Mouse (Mus musculus) T-helper 1 cell (primary cell): ENCODE results near the gene Ninj2.

ENCODE experiments used
- in situ Hi-C: fragments of 300-600 bp; cut with MboI, MseI; formaldehyde crosslinking; loops from one replicate; pipeline ENCODE4 v1.15.1; 2025; ENCODE audit warnings: high pct_unique_total_duplicates

Gene Ninj2

GRCm38 (mm10) chr6:120175650-120176049 is 82.5 kb downstream of the Ninj2 start:
- in situ Hi-C loops = no loop called here

GRCm38 (mm10) chr6:120179044-120179755 is 86.0 kb downstream of the Ninj2 start:
- in situ Hi-C loops = no loop called here

- in situ Hi-C loops = no loop called here
Measured at GRCm38 (mm10) chr6:120179756-120180206, 86.6 kb downstream of the Ninj2 start.

- in situ Hi-C loops = no loop called here
Measured at GRCm38 (mm10) chr6:120180492-120180891, 87.3 kb downstream of the Ninj2 start.

- in situ Hi-C loops = no loop called here
Measured at GRCm38 (mm10) chr6:120182160-120182559, 89.0 kb downstream of the Ninj2 start.

- in situ Hi-C loops = no loop called here
Measured at GRCm38 (mm10) chr6:120183771-120184170, 90.6 kb downstream of the Ninj2 start.

- in situ Hi-C loops = no loop called here
Measured at GRCm38 (mm10) chr6:120185012-120185730, 92.0 kb downstream of the Ninj2 start.

- in situ Hi-C loops = no loop called here
Measured at GRCm38 (mm10) chr6:120185756-120186155, 92.6 kb downstream of the Ninj2 start.

- in situ Hi-C loops = no loop called here
Measured at GRCm38 (mm10) chr6:120186594-120186993, 93.4 kb downstream of the Ninj2 start.

- in situ Hi-C loops = no loop called here
Measured at GRCm38 (mm10) chr6:120187587-120188176, 94.5 kb downstream of the Ninj2 start.

- in situ Hi-C loops = no loop called here
Measured at GRCm38 (mm10) chr6:120188376-120189235, 95.5 kb downstream of the Ninj2 start.

- in situ Hi-C loops = no loop called here
Measured at GRCm38 (mm10) chr6:120189287-120189686, 96.1 kb downstream of the Ninj2 start.

- in situ Hi-C loops = loop anchor here (10.0 kb wide), 3 partner anchors 186 to 396 kb away; no protein-coding TSS in a partner anchor
Measured at GRCm38 (mm10) chr6:120190365-120190764, 97.2 kb downstream of the Ninj2 start.

GRCm38 (mm10) chr6:120190912-120191311 is 97.8 kb downstream of the Ninj2 start:
- in situ Hi-C loops = loop anchor here (10.0 kb wide), 3 partner anchors 186 to 396 kb away; no protein-coding TSS in a partner anchor

- in situ Hi-C loops = loop anchor here (10.0 kb wide), 3 partner anchors 187 to 397 kb away; no protein-coding TSS in a partner anchor
Measured at GRCm38 (mm10) chr6:120191396-120192170, 98.4 kb downstream of the Ninj2 start.

- in situ Hi-C loops = loop anchor here (10.0 kb wide), 3 partner anchors 188 to 398 kb away; no protein-coding TSS in a partner anchor
Measured at GRCm38 (mm10) chr6:120192211-120192870, 99.2 kb downstream of the Ninj2 start.

GRCm38 (mm10) chr6:120193174-120193573 is 100.0 kb downstream of the Ninj2 start:
- in situ Hi-C loops = loop anchor here (10.0 kb wide), 3 partner anchors 188 to 398 kb away; no protein-coding TSS in a partner anchor

GRCm38 (mm10) chr6:120193793-120194192 is 100.6 kb downstream of the Ninj2 start:
- in situ Hi-C loops = loop anchor here (10.0 kb wide), 3 partner anchors 189 to 399 kb away; no protein-coding TSS in a partner anchor

GRCm38 (mm10) chr6:120194305-120194704 is 101.2 kb downstream of the Ninj2 start:
- in situ Hi-C loops = loop anchor here (10.0 kb wide), 3 partner anchors 190 to 400 kb away; no protein-coding TSS in a partner anchor

- in situ Hi-C loops = loop anchor here (10.0 kb wide), 3 partner anchors 190 to 400 kb away; no protein-coding TSS in a partner anchor
Measured at GRCm38 (mm10) chr6:120194963-120195362, 101.8 kb downstream of the Ninj2 start.
